Mouse (Mus musculus): ENCODE results near the gene Olfr1218.
"Not testable (repeated sequence)": the region's sequence is repeated elsewhere in the genome, so short reads cannot be mapped to it uniquely, and the experiment has no call there.

The Olfr1218 gene

DNA sequence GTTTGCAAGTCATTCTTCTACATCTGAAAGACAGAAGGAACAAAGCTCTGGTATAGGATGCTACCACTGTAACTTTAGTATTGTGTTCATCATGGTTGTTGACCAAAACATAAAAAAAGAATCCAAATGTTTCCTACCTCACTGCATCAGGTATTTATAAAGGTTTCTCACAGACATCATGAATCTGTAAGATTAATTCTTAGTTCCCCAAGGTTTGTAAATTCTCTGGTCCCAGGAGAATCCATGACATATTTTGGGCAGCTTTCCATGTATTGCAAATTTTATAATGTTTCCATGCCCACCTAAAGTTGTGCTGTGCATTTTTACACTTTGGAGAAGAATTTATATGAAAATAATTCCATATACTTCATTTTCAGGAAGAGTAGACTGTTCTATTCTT lies at the start of gene Olfr1218:
Gene Olfr1218, minus strand, starts transcription at position 101 of the 400 bp plus-strand sequence.
- ATAC-seq (ENCODE audit: low TSS enrichment) = no peak

DNA sequence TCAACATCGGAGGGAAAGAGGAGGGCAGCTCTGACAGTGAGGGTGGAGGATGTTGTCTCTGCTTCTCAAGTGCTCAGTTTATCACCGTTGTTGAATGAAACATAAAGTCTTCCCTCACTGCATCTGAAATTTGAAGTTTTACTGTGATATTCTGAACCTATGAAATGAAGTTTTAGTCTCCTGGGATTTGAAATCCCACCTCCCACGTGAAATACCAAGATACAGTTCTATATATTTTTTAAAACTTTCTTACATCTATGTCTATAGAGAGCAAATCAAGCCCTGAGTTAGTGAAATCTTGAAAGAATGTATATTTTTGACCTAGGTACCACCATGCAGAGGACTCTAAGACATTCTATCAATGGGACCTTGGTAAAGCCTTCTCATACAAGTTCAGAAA lies 45.7 kb upstream of the Olfr1218 start, which contains the start of gene Olfr1220:
Gene Olfr1220, minus strand, starts transcription at position 101 of the 400 bp plus-strand sequence.
- ATAC-seq (ENCODE audit: low TSS enrichment) = no peak

DNA sequence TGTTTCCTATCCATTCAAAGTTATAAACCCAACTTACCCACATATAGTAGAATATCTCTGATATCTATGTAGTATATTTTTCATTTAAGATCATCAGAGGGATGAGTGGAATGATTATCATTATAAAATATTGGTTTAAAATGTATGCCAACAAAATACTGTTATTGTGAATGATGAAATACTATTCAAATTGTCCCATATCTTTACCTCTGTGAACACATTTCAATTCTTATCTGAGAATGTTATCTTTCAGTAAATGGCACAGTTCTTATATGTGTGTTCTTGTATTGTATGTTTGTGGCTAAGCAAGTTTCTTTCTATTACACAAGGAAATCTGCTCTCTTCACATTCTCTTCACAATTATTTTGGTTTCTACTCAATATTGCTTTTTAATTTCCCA lies 44.7 kb upstream of the Olfr1218 start:
- no peak for ATAC-seq (ENCODE audit: low TSS enrichment)

DNA sequence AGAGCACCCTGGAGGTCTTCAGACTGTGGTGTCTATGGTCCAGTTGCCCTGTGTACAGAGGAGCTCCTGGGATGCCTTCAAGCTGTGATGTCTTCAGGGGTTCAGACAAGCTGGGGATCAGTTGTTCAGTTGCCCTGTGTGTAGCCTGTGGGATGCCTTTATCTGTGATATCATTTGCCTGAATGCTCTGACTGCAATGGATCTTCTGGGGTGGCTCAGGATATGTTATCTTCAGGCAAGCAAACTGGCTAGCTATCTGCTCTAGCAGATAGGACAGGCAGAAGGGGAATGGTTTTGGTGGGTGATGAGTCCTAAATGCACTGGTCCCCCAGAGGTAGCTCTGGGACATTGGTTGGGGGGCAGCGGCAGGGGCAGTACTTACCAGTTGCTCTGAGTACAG lies 32.9 kb upstream of the Olfr1218 start:
- ATAC-seq (ENCODE audit: low TSS enrichment) = no peak

DNA sequence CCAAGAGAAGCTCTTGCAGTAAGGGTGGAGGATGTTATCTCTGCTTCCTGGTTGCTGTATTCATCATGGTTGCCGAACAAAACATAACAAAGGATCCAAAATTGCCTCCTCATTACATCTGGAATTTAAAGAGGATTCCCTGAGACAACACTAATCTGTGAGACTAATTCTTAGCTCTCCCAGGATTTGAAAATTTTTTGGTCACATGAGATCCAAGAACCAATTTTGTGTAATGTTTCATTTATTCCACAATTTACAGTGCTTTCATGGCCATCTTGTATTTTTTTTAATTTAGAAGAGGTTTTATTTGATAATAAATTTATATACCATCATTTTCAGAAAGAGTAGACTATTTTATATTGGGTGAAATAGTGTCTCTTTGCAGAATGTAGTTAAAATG lies 22.4 kb upstream of the Olfr1218 start, which contains the start of gene Olfr1219:
Gene Olfr1219, minus strand, starts transcription at position 101 of the 400 bp plus-strand sequence.
- ATAC-seq (ENCODE audit: low TSS enrichment) = no peak

DNA sequence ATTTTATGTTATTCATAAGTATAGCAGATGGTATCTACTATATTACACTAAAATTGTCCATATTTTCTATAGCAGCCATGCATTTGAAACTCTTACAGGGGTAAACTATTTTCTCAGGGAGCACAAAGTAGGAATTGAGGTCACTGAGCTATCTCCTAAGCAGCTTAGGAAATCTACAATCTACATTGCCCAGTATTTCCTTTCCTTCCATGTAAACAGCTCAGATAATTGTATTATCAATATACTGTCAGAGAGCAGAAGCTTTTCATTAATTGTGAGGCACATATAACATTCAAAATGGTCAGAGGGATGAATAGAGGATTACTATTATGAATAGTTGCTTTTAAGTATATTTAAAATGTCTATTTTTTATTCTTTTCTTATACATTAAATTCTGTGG lies 20.5 kb upstream of the Olfr1218 start:
- no peak for ATAC-seq (ENCODE audit: low TSS enrichment)

DNA sequence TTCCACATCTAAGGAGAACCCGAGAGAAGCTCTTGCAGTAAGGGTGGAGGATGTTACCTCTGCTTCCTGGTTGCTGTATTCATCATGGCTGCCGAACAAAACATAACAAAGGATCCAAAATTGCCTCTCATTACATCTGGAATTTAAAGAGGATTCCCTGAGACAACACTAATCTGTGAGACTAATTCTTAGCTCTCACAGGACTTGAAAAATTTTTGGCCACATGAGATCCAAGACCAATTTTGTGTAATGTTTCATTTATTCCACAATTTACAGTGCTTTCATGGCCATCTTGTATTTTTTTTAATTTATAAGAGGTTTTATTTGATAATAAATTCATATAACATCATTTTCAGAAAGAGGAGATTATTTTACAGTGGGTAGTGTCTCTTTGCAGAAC lies 29.0 kb downstream of the Olfr1218 start, which contains the start of gene Olfr1217:
Gene Olfr1217, minus strand, starts transcription at position 101 of the 400 bp plus-strand sequence.
- ATAC-seq (ENCODE audit: low TSS enrichment) = no peak

DNA sequence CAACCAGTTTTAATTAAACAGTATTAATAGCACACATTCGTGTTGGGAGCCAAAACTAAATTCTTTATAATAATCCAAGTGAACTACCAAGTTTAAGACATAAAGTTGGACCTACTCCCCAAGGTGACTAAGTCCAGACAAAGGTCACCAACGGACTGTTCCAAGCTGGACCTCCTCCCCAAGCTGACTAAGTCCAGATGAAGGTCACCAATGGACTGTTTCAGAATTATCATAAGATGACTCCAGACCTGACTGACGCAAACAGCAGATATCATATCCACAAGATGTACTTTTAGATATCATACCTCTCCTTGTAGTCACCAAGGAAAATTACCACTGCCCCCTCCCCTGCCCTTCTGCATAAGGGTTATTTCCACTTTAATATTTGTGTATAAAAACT lies 39.6 kb downstream of the Olfr1218 start:
- ATAC-seq (ENCODE audit: low TSS enrichment) = not testable (repeated sequence)

DNA sequence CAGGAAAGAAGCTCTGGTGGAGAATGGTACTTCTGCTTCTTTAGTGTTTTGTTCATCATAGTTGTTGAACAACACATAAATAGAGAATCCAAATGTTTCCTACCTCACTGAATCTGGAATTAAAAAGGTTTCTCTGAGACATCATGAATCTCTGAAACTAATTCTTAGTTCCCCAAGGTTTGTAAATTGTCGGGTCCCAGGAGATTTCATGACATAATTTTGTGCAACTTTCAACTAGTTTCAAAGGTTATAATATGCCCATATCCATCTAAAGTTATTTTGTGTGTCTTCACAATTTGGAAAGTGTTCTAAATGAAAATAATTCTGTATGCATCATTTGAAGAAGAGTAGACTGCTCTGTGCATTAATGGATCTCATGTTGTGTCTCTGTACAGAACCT lies 42.7 kb downstream of the Olfr1218 start, which contains the start of gene Olfr1216:
Gene Olfr1216, minus strand, starts transcription at position 101 of the 400 bp plus-strand sequence.
- ATAC-seq (ENCODE audit: low TSS enrichment) = no peak

DNA sequence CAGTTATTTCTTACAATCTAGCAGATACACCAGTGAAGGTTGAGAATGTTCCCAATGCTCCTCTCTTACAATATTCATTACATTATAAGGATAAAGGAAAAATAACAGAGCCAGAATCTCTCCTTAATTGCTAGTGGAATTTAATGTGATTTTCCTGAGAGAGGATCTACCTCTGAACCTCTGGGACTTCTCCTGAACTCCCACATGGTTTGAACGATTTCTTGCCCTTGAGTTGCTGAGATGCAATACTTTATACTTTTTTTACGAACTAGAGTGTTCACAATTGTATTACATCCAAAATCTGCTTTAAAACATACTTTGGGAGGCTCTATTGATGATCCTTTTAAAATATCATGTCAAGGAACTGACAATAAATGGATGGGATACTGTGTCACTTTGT lies 54.1 kb downstream of the Olfr1218 start, which contains the start of gene Olfr1215:
Gene Olfr1215, minus strand, starts transcription at position 101 of the 400 bp plus-strand sequence.
- no peak for ATAC-seq (ENCODE audit: low TSS enrichment)
